Mouse (Mus musculus): ENCODE results near the gene Sema5a. TPM values are rescaled to one million over a fixed set of nuclear protein-coding genes. Genes with fewer than 3 reads are reported as not detected.

Sema5a gene
- total RNA-seq, 2 experiments from 2014 or later, result 98.0 to 101 TPM

DNA sequence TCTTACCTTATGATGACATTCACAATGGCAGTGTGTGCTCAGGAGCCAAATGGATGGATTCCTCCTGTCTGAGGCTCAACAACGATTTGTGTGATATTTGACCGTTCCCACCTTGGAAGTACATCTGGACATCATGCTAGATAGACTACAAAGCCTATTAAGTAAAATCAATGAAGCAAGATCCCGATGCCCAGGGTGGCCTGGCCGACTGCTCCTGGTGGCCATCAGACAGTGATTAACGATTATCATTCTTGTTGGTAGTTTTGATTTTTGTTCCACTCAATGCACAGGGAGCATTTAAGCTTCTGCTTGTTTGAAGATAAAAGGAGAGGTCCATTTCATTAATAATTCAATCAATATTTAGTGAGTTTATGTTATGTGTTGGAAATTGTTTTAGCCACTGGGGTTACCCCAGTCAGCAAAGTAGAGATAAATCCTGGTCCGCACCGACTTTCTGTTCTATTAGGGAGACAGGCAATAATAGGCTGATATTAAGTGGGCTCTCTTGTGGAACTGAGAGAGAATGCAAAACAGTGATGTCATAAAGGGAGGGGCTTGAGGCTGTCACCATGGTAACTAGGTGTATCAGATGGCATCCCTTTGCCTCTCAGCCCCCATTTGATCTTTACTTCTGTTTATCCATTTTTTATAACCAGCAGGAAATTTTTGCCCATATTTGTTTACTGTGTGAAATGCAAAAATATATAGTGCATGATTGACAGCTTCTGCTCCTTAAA, 182.7 kb downstream of the Sema5a start:
- DNase-seq (ENCODE audit: low spot score in 2 of 2), result no peak

DNA sequence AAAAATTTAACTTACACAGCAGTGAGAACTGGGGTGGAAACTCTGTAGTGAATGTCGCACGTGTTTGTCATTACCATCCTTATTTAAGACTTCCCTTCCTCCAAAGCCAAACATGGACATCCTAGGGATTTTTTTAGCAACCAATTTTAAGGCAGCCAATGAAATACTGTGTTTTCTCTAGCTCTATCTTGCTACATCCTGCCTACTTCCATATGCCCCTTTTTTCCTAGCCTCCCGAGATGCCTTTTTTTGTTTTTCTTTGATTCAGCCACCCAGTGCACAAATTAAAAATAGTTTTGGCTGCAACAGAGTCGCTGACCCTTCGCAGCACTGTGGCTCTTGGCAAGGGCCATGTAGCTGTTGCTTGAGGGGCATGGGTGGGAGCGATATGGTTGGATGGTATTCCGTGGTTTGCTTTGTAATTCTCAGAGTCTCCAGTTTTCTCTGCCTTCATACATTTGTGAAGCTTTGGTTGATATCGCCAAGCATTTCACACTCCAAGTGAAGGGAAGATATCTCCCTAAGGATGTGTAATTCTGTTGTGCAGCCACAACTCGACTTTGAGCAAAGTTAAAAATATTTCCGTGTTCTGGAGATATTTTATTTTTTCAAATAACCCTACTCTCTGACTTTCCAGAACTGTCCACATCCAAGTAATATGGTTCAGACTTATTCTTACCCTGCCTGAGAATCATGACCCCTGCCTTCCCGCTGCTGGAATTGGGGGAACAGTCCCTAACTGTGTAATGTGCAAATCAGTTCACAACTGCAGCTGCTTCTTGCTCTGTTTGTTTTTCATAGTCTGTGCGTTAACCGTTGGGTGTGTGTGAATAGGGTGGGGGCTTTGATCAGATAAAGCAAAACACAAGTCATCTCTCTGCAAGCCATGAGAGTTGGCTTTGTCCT, 188.6 kb downstream of the Sema5a start:
- DNase-seq (ENCODE audit: low spot score in 2 of 2), result peak in 1 of 2 experiments; percentile 29

DNA sequence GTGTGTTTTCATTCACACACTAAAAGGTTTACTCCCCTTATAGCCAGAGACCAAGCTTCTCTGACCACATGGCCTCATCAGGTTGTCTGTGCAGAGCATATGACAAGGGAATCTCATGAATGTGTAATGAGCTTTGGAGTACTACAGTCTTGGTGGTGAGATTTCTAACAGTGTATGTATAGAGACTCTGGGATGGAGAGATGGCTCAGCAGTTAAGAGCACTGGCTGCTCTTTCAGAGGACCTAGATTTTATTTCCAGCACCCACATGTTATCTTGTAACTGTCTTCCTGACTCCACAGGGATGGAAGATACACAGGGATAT, 189.2 kb downstream of the Sema5a start:
- DNase-seq (ENCODE audit: low spot score in 2 of 2), result no peak

DNA sequence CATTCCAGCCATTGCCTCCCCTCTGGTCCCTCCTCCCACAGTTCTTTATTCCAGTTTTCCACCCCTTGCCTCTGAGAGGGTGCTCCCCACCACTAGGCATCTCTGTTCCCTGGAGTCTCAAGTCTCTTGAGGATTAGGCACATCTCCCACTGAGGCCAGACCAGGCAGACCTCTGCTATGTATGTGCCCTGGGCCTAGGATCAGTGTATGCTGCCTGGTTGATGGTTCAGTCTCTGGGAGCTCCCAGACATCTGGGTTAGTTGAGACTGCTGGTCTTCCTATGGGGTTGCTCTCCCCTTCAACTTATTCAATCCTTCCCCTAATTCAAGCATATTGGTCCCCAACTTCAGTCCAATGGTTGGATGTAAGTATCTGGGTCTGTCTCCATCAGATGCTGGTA, 189.7 kb downstream of the Sema5a start:
- no peak for DNase-seq (ENCODE audit: low spot score in 2 of 2)

DNA sequence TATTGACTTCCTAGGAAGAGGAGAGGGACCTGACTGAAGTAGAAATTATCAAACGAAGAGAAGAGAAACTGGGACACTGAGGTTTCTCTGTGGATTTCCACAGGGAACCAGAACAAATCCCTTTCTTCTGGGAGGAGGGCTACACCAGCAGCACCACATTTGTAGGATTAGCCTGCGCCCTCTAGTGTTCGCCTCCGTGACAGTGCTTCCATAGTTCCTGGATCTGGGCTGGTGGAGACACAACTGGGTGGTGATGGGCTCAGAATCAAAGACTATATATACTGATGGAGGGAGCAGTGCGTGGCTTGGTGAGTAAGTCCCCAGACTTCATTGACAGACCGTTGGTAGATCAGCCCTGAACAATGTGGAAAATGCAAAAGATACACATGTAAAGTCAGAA, 193.0 kb downstream of the Sema5a start:
- DNase-seq (ENCODE audit: low spot score in 2 of 2), result peak; percentile 50 to 67

DNA sequence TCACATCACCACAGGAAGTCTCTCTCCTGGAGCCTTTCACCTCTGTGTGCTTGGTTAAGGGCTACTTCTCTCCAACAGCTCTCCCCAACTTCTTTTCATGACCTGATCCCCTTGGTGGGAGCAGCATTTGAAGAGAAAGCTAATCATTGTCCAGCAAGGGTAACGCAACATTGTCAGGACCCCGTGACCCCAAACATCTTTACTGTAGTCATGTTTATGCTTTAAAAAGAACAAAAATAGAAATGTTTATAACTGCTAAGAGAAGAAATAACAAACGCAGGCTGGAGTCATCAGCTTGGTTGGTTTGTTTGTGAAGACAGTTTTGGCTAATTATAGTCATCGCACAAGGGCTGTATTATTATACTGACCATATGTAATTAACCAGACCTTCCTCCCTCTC, 198.1 kb downstream of the Sema5a start:
- no peak for DNase-seq (ENCODE audit: low spot score in 2 of 2)

DNA sequence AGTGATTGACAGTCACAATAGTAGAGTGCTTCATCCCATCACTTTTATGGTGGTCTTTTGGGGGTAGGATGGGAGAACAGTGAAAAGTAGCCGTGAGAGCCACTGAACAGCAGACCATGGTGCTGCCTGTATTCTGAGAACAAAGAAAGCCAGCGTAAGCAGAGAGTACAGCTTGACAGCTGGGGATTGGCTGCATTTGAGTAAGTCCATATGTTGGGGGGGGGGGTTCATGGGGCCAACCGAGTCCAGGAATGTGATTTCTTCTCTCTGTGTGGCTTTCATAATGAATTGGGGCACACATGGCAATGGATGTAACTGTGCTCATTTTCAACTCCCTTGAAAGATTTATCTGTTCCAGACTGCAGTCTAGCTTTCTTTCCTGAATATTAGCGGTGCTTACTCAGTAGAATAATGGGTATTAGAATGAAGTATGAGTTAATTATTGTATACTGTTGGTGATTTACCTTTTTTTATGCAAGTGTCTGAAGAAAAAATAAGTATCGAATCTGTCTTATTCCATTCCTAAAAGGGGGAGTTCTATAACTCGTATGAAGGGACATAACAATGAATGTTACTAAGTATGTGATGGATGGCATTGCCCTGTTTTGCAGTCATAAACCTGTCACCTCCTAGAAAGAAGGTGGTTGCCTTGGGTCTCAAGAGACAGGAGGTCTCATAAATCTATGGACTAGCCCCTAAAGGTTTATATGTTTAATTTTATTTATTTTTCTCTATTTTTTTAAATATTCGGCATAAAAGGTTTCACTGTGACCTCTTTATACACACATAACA, 203.1 kb downstream of the Sema5a start:
- no peak for DNase-seq (ENCODE audit: low spot score in 2 of 2)

DNA sequence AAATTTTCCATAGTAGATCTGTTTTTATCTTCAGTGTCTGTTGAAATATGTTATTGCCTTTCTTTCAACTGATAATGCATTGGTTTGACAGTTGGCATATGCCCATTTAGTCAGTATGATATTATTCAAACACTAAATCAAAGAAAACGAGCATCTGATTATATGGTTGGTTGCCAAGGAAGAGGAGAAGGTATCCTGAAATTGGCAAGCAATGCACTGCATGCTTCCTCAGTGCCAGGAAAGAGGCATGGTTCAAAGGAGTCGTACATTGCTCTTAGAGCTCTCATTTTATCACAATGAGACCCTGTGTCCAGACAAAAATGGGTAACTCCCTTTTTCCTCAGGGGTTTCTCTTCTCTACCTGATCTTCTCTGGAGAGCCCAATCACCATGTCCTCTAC, 214.4 kb downstream of the Sema5a start:
- peak in 1 of 2 experiments; percentile 21 for DNase-seq (ENCODE audit: low spot score in 2 of 2)

DNA sequence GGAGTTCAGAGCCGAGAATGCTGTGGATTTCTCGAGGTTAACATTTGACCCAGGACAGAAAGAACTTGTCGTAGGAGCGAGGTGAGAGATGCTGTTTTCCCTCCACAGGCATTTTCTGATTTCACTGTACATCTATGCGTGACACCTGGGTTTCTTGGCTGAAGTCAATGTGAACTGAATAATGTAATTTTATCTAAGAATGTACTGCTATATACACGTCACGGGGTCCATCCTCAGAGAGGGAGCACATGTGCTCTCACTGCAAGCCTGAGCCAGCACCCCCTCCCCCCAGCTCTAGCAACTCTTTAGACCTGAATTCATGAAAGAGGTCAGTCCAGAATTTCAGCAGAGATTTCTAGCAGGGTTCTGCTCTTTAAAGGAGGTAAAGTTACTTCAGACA, 215.6 kb downstream of the Sema5a start:
- DNase-seq (ENCODE audit: low spot score in 2 of 2), result no peak

DNA sequence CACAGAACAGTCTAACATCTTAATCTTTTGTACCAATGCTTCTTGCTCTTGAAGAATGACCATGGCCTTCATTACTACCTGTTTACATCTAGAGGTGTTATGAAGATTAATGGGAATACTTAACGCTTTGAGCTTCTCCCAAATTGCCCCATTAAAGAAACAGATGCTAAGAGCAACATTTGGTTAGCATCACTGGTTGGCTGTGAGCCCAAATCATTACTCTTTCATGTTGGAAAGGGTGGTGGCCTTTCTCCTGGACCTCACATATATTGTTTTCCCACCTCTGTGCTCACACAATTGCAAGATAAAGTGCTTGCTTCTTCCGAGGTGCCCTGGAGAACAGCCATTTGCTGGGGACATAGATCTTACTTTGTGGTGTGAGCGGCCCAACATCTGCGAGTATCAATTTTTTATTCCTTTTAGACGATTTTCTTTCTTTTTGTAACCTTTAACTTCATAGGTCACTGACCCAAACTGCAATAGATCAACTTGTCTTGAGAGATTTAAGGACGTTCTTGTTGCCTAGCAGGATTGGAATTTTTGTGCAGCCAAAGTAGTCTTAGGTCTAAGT, 227.0 kb downstream of the Sema5a start:
- no peak for DNase-seq (ENCODE audit: low spot score in 2 of 2)

DNA sequence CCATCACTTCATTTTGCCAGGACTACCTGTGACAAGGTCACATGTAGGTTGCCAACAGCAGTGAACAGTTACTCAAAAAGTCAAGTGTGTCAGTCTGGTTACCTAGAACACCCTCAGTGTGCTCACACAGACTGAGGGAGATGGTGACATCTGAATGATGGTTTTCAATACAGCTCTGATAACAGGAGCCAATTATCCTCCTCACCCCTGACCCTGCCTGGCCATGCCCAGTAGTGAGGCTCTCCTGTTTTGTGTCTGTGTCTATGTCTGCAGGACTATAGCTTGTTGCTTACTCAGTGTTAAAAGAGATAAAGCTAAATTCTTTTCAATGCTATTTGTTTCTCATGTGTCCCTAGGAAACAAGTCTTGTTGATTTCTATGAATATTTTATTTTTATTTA, 236.1 kb downstream of the Sema5a start:
- DNase-seq (ENCODE audit: low spot score in 2 of 2), result no peak

DNA sequence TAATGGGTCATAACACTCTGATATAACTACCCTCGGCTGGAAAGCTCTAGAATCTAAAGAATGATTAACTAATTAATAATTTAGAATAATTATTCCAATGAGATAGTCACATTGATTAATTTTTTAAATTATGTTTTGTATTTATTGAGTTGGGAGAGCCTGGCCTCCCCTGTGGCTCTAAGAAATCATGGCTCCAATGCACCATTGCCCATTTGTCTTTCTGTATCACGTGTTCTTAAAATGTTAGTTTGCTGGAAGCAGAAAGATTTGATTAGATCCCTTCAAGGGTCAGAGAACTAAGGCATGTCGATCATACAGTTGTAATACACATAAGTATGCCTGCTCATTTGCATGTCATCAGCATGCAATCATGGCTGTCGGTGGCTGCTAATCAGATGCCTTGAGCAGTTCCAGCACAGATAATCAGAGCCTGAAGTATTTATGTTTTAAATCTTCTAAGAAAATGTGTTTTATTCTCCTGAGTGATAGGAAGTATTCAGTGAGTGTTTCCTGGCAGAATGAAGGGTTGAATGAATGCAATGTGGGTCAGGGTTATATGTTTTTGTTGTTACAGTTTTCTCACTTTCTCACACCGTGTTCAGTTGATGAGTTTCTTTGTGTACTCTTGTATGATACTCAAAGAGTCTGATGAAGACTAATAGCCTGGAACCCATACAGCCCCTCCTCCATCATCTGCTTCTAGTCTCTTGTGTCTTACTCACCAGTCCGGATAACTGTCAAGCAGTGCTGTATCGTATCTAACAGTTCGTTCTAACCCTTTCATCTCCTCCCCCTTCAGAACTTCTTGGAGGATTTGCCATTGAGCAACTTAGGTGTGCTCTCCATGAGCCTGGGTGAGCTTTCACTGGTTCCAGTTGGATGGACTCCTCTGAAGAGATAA, 240.7 kb downstream of the Sema5a start:
- no peak for DNase-seq (ENCODE audit: low spot score in 2 of 2)

DNA sequence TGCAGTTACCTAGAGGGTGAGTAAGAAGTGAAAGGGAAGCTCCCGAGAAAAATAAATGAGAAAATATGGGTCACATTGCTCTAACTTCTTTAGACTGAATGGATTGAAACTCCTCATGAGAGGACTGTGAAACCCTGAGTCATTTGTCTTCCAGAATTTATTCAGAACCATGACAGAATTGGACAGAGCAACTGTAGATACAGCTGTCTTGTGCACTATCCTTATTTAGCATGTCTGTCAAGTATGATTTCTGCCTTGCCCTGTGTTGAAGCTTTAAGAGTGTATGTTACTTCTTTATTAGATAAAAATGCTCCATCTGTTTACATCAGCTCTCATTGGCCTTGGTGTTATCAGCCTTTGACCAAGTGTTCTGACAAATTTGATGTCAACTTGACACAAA, 243.4 kb downstream of the Sema5a start:
- DNase-seq (ENCODE audit: low spot score in 2 of 2), result no peak

DNA sequence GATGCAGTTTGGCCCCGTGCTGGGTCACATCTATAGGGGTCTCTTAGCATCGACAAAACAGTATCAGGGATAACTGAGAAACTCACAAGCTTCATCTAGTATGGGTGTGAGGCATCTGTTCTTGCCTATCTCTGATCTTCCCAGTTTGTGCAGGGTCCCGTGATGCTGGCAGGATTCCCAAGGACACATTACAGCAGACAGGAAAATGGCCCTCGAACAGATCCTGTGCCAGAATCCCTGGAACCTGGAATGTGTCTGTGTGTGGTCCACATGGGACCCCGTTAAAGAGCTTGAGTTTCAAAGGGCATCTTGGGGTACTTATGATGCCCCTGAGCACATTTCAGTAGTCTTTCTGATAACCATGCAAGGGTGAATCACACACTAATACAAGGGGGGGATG, 249.6 kb downstream of the Sema5a start:
- no peak for DNase-seq (ENCODE audit: low spot score in 2 of 2)

DNA sequence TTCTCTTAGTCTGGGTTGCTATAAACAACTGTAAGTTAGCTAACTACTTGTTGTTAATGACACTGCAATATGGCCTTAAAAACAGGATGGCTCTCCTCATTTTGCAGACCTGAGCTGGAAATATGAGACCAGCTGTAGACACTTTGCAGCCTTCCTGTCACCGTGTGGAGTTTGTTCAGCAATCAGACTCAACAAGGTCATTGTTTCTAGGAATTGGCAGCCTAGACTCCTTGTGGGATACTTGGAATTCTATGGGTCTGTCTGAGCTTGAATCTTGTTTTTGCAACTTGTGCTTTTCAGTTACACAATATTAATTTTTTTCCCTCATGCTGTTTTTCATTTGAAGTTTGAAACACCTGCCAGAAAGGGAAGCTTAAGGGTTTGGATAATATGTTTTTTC, 250.3 kb downstream of the Sema5a start:
- no peak for DNase-seq (ENCODE audit: low spot score in 2 of 2)

DNA sequence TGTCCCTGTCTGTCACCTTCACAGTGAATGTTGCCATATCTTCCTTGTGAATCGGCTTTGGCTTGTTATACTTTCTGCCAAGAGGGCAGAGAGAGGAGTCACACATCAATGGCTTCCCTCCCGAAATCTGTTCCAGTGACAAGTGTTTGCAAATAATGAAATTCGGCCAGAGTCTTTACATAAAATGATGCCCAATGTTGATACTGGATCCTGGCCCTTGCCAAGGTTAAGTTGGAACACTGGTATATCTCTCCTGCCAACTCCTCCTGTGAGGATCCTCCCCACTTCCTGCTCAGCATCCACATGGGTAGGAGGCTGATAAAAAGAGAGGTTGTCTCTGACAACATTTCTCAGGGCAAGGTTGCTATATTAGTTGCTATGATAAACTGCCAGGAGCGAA, 252.3 kb downstream of the Sema5a start:
- DNase-seq (ENCODE audit: low spot score in 2 of 2), result peak in 1 of 2 experiments; percentile 13

DNA sequence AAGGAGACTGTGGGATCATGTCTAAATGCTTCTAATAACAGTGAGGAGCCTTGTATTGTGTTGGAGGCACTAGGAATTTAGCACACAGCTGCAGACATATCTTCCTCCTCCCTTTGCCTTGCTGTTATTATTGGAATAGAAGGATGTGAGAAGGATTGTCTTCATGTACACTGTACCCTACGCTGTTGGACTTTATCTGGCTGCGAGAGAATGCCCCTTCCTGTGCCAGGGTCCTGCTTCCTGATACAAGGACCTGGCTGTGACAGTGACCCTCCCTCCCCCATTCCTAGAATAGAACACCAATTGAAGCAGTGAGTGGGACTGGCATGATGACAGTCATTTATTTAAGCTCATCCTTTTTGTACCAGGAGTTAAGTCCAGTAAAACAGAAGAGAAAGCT, 261.3 kb downstream of the Sema5a start:
- DNase-seq (ENCODE audit: low spot score in 2 of 2), result peak in 1 of 2 experiments; percentile 16

DNA sequence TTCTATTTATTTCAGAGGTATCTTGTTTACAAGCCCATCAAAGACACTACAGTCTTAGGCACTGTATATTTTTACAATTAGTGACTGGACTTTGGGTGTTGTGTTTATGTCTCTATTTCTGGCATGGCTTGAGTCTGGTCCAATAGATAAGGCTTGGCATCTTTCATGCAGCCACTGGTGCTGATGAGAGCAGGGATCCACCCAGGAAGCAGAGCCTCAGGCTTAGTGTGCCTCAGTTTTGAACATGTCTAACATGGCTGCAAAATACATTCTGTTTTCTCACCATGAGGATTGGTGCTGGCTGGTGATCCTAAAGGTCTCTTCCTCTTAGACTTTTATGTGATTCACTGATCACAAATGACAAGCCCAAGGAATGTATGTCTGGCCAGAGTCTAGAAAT, 263.7 kb downstream of the Sema5a start:
- DNase-seq (ENCODE audit: low spot score in 2 of 2), result no peak

DNA sequence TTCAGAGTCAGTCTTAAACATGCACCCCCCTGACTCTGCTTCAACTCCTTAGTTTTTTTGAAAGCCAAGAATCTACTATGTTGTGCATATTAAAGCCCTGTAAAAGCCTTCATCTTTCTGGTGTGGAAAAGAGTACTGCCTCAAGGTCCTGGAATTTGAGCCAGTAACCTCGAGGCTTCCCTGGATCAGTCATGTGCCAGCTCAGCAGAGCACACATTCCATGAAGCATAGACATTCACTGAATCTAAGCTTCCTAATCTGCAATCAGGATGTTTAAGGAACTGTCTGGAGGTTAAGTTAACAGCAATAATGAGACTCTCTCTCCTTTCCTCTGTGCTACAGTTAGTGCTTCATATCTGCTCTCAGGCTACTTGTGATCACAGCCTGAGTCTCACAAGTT, 270.3 kb downstream of the Sema5a start:
- DNase-seq (ENCODE audit: low spot score in 2 of 2), result no peak

DNA sequence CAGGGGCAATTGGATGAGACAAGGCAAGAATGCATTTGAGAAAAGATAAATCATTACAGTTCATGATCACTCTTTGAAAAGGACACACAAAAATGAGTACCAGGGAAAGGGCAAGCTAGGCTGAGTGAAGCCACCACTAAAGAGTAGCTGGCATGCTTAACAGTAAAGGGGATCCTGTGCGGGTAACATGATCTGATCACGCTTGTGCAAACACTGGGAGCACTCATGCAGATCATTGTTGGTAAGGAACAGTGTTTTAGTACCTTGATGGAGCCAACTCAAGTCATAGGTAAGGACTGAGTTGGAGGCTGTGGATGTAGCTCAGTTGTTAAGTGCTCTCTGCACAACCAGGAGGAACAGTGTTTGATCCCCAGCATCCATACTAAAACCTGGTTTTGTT, 273.3 kb downstream of the Sema5a start:
- no peak for DNase-seq (ENCODE audit: low spot score in 2 of 2)
